Mouse (Mus musculus) bone marrow, adult 2 months (tissue): ENCODE results near the gene Hoxc4.

ENCODE experiments used
- CTCF ChIP-seq: fragments of 200-500 bp; IDR thresholded peaks from 2 replicates; pipeline ENCODE4 v1.5.1; 2011; ENCODE audit warnings: low read length, control low read depth; ENCODE audit not compliant: control insufficient read depth, insufficient read depth
- POLR2A ChIP-seq: fragments of 200-500 bp; IDR thresholded peaks from 2 replicates; pipeline ENCODE4 v1.6.1; 2011; ENCODE audit warnings: low read depth, mild to moderate bottlenecking, control low read depth, low read length, borderline replicate concordance; ENCODE audit not compliant: control insufficient read depth

- TF ChIP-seq CTCF (no peak), POLR2A (no peak)
These were observed 10.3 kb downstream of the Hoxc4 start for GRCm38 (mm10) chr15:103028916-103029512.
